ENCODE assay signal across 10 mouse cellular contexts in genomic region chr11:107421751-107422355, GRCm38 (mm10). TPM values are rescaled to one million over a fixed set of nuclear protein-coding genes. Genes with fewer than 3 reads are reported as not detected.
A peak's percentile ranks its signal among the peaks of the same experiment; 100 is the strongest.
DNase-seq lines count a peak whose midpoint lies in the region; ATAC-seq and TF ChIP-seq lines count a peak whose summit lies in the region.
"Had no signal": no experiment of that assay in that cellular context is flagged by ENCODE, and none has a peak within 500 bp of the region (broad histone marks: within the 10 kb centered on the region; RNA-seq: fewer than 3 reads in every experiment).

No protein-coding gene starts in this region.

- DNase-seq in gastrocnemius, adult 2 months = no peak
- DNase-seq in gastrocnemius, postnatal 36 days = no peak
- DNase-seq in spleen, postnatal 36 days (ENCODE audit: low spot score in 2 of 2) = peak; percentile 55 to 61
- DNase-seq in spleen, adult 18-20 months = no peak
- no peak for DNase-seq in heart, postnatal 0 days (ENCODE audit: low spot score)
- no peak for DNase-seq in layer of hippocampus, adult 8-10 months (ENCODE audit: low spot score in 2 of 2)

- TF ChIP-seq EP300 in heart, postnatal 0 days (IDR thresholded peaks at IDR 0.05; ENCODE audit: low read depth) = 0 out of 2 replicates have a peak, but pooled peaks have one; percentile 24

- H3K4me2 ChIP-seq in heart, postnatal 0 days (ENCODE audit: low read depth, low read length) = no peak overlapping the region
- H3K4me2 ChIP-seq: midbrain, embryonic 12.5 days had no signal

- peak overlapping the region; percentile 78 for H3K27ac ChIP-seq in gastrocnemius, adult 2 months
- H3K27ac ChIP-seq in heart, postnatal 0 days (ENCODE audit: low read depth) = no peak overlapping the region
- H3K27ac ChIP-seq in small intestine, adult 2 months (ENCODE audit: insufficient read depth, low read depth, low read length) = peak overlapping the region; percentile 22; the same call in 1 of the 2 replicates
- H3K27ac ChIP-seq: kidney, postnatal 0 days had no signal

- no peaks in the 10 kb centered on the region for H3K27me3 ChIP-seq in heart, postnatal 0 days (ENCODE audit: control insufficient read depth, insufficient read depth, low read length)
- no peaks in the 10 kb centered on the region for H3K27me3 ChIP-seq in small intestine, adult 2 months (ENCODE audit: control insufficient read depth, insufficient read depth, low read length)
- H3K27me3 ChIP-seq: midbrain, embryonic 12.5 days had no signal

- no peaks in the 10 kb centered on the region for H3K9me3 ChIP-seq in heart, postnatal 0 days (replicated peaks; ENCODE audit: control insufficient read depth, low read length)
- H3K9me3 ChIP-seq: midbrain, embryonic 12.5 days had no signal

- no peak for TF ChIP-seq POLR2A in small intestine, adult 2 months (IDR thresholded peaks at IDR 0.05; ENCODE audit: low read depth, low read length)

- no peak overlapping the region for H3K9ac ChIP-seq in heart, postnatal 0 days (replicated peaks; ENCODE audit: low read depth, low read length)
- H3K9ac ChIP-seq: midbrain, embryonic 12.5 days had no signal

- WGBS in heart, postnatal 0 days = 31% methylated on average over 5 of the region's 5 CpGs
- 41% methylated on average over 5 of the region's 5 CpGs for WGBS in small intestine, adult 2 months

- H3K4me1 ChIP-seq in heart, postnatal 0 days (ENCODE audit: control insufficient read depth, insufficient read depth) = peaks cover 21% of the 10 kb centered on the region; the same call in 1 of the 2 replicates
- H3K4me1 ChIP-seq in small intestine, adult 2 months (ENCODE audit: control insufficient read depth, insufficient read depth, insufficient read length, low read length) = no peaks in the 10 kb centered on the region

- ATAC-seq in heart, postnatal 0 days (ENCODE audit: insufficient read depth, low read depth) = 0 out of 2 replicates have a peak, but pooled peaks have one; percentile 39
- ATAC-seq in inflammation-experienced regulatory T-cells, adult 6 months = no peak

- no peaks in the 10 kb centered on the region for H3K36me3 ChIP-seq in heart, postnatal 0 days (replicated peaks; ENCODE audit: control insufficient read depth, insufficient read depth, low read length)
- no peaks in the 10 kb centered on the region for H3K36me3 ChIP-seq in small intestine, adult 2 months (ENCODE audit: control insufficient read depth, insufficient read depth, low read length)
- H3K36me3 ChIP-seq: midbrain, embryonic 12.5 days had no signal

- intact Hi-C loops in gastrocnemius, adult 2 months (cut with DNase I) = loop anchor here (5.0 kb wide), 1 partner anchor 40 kb away; no protein-coding TSS in a partner anchor
- intact Hi-C loops in gastrocnemius, postnatal 36 days (cut with DNase I) = no loop called here

- TF ChIP-seq CTCF in gastrocnemius, adult 2 months (IDR thresholded peaks at IDR 0.05) = no peak
- no peak for TF ChIP-seq CTCF in heart, postnatal 0 days (IDR thresholded peaks at IDR 0.05; ENCODE audit: low read depth)
- no peak for TF ChIP-seq CTCF in small intestine, adult 2 months (IDR thresholded peaks at IDR 0.05; ENCODE audit: extremely low read depth, insufficient read length, insufficient replicate concordance, low read depth, low read length)

- no peak overlapping the region for H3K4me3 ChIP-seq in gastrocnemius, adult 2 months
- H3K4me3 ChIP-seq in heart, postnatal 0 days (ENCODE audit: low read depth, low read length) = no peak overlapping the region
- H3K4me3 ChIP-seq in small intestine, adult 2 months (ENCODE audit: low read depth, low read length) = no peak overlapping the region
- H3K4me3 ChIP-seq: midbrain, embryonic 12.5 days had no signal

RNA-seq across cellular contexts. Expression of gene Pitpnc1, which starts 48.6 kb away (rescaled TPM):
- 100 to 1,000 TPM in 1 of 2 experiments, 10 to 100 TPM in 1; 59.4 to 114 TPM for total RNA-seq in gastrocnemius, adult 2 months (2021)
- 10 to 100 TPM; 60.0 to 78.1 TPM for total RNA-seq in gastrocnemius, postnatal 36 days (2021)
- 27.9 and 28.7 TPM in 2 replicates for total RNA-seq in heart, postnatal 0 days (2014; rRNA removed; ENCODE audit: low replicate concordance)
- 29.2 and 31.6 TPM in 2 replicates for polyA plus RNA-seq in heart, postnatal 0 days (2015; fragmentation: Nextera tagmentation; extraction: Ambion mirVana)
- 0.84 and 1.5 TPM in 2 replicates for polyA plus RNA-seq in small intestine, adult 2 months (2012; rRNA removed)
- polyA plus RNA-seq in inflammation-experienced regulatory T-cells, adult 6 months (2017; shearing (Covaris generic)) = 100 to 1,000 TPM in 2 of 3 experiments, 10 to 100 TPM in 1; 72.1 to 124 (median 106) TPM
- 10 to 100 TPM; 47.1 to 53.0 (median 51.0) TPM for total RNA-seq in layer of hippocampus, adult 8-10 months (2022)

RNA-seq across cellular contexts. Expression of gene Psmd12, which starts 57.4 kb away (rescaled TPM):
- total RNA-seq in gastrocnemius, adult 2 months (2021) = 100 to 1,000 TPM; 105 to 106 TPM
- total RNA-seq in gastrocnemius, postnatal 36 days (2021) = 100 to 1,000 TPM in 1 of 2 experiments, 10 to 100 TPM in 1; 97.9 to 101 TPM
- 26.7 and 45.6 TPM in 2 replicates for total RNA-seq in heart, postnatal 0 days (2014; rRNA removed; ENCODE audit: low replicate concordance)
- 153 and 158 TPM in 2 replicates for polyA plus RNA-seq in heart, postnatal 0 days (2015; fragmentation: Nextera tagmentation; extraction: Ambion mirVana)
- polyA plus RNA-seq in small intestine, adult 2 months (2012; rRNA removed) = 2.7 and 3.6 TPM in 2 replicates
- 100 to 1,000 TPM; 115 to 161 (median 118) TPM for polyA plus RNA-seq in inflammation-experienced regulatory T-cells, adult 6 months (2017; shearing (Covaris generic))
- total RNA-seq in layer of hippocampus, adult 8-10 months (2022) = 10 to 100 TPM; 64.0 to 75.5 (median 73.6) TPM

Comparison
In these comparisons a context has a peak if more than half of its experiments do, and no peak if none do; other contexts are left out.
1. DNase-seq: peak in spleen, postnatal 36 days (2 of 2); none in gastrocnemius, adult 2 months (single experiment), gastrocnemius, postnatal 36 days (0 of 2), spleen, adult 18-20 months (0 of 2), heart, postnatal 0 days (single experiment) and layer of hippocampus, adult 8-10 months (0 of 2).